Mouse (Mus musculus): ENCODE measurements around the gene Evi2. TPM values are rescaled to one million over a fixed set of nuclear protein-coding genes. Genes with fewer than 3 reads are reported as not detected.

Evi2 gene
- polyA plus RNA-seq, 1 experiment: 0.01 TPM

DNA sequence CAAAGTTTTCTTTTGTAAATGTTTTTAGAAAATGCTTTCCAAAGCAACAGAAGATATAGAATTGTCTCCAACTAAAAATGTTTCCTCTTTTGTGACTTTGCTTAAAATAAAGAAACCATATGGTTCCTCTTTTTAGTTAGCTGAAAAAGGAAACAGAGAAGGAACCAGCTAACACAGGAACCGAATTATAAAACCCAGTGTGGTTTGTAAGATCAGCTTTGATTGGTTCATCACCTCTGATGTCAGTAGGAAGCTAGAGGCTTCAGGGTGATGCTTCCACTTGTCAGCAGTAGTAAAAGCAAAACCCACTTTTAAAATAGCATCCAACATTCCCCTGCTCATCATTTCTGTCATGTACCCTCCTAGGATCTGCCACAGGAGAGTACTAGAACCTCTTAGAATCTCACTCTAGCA, 10.5 kb downstream of the Evi2 start:
- Histone ChIP-seq H3K27me3 (ENCODE audit: control insufficient read depth) (no peaks in the 10 kb centered on the region), H3K36me3 (ENCODE audit: control insufficient read depth) (no peaks in the 10 kb centered on the region), H3K4me3 (replicated peaks) (no peak overlapping the region), H3K4me1 (ENCODE audit: control insufficient read depth) (peaks cover 7% of the 10 kb centered on the region), H3K9me3 (ENCODE audit: control insufficient read depth, low read length) (no peaks in the 10 kb centered on the region)
- TF ChIP-seq GATA1 (IDR thresholded peaks at IDR 0.05; ENCODE audit: low read length) (no peak), TAL1 (IDR thresholded peaks at IDR 0.05; ENCODE audit: low read length) (no peak)

DNA sequence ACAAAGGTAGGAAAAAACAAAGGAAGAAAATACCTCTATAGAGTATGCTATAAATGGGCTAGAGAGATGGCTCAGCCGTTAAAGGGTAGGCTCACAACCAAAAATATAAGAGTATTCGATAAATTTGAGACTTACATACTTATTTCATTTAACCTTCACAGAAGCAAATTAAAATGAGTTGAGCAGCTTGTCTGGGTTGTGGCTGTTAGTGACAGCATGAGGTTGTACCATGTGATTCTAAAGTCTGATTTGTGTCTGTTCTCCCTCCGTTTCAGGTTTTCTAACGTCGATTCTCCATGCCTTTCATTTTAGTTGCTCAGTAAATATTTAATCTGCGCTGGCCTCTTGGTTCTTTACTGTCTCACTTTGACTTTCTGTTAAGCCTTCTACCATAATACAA, 11.1 kb downstream of the Evi2 start:
- no peaks in the 10 kb centered on the region for H3K9me3 ChIP-seq (ENCODE audit: control insufficient read depth, low read length)
- TF ChIP-seq TAL1 (IDR thresholded peaks at IDR 0.05; ENCODE audit: low read length) (no peak), GATA1 (IDR thresholded peaks at IDR 0.05; ENCODE audit: low read length) (no peak)
- H3K4me1 ChIP-seq (ENCODE audit: control insufficient read depth): peaks cover 7% of the 10 kb centered on the region
- no peak overlapping the region for H3K4me3 ChIP-seq (replicated peaks)
- no peaks in the 10 kb centered on the region for H3K27me3 ChIP-seq (ENCODE audit: control insufficient read depth)
- H3K36me3 ChIP-seq (ENCODE audit: control insufficient read depth): no peaks in the 10 kb centered on the region

DNA sequence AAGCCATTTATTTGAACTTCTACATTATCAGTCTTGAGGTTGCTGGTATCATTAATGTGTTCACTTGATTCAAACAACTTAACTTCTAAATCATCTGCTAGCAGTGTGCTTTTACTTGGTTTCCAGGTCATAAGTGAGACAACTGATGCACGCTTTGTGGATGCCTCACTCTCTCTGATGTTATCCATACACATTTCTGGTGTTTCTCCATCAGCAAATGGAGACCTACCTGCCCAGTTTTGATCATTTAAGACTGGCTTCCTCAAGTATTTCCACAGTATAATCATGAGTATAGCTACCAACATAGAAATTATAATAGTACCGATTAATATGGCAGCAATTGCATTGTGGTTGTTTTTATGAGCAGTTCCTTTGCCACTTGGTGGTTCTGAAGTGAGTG, 14.6 kb downstream of the Evi2 start:
- Histone ChIP-seq H3K4me1 (ENCODE audit: control insufficient read depth) (no peaks in the 10 kb centered on the region), H3K4me3 (replicated peaks) (no peak overlapping the region), H3K36me3 (ENCODE audit: control insufficient read depth) (no peaks in the 10 kb centered on the region), H3K27me3 (ENCODE audit: control insufficient read depth) (no peaks in the 10 kb centered on the region), H3K9me3 (ENCODE audit: control insufficient read depth, low read length) (no peaks in the 10 kb centered on the region)
- no peak for TF ChIP-seq TAL1 (IDR thresholded peaks at IDR 0.05; ENCODE audit: low read length)

DNA sequence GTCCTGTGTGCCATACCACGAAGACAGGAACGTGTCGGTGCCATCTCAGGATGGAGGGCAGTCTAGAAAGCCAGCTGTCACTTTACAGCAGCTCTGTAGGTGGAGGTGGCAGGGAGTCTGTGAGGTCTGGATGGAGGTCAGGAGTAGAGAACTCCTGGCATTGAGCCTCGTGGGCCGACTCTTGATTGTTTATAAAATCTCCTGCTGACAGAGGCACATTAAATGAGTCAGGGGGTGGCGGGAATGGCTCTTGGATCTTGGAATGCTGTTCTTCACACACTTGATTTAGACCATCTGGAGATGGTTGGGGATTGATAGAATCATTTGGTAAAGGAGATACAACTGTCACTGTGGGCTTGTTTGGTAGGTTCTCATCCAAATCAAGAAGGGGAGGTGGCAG, 15.1 kb downstream of the Evi2 start:
- H3K36me3 ChIP-seq (ENCODE audit: control insufficient read depth): no peaks in the 10 kb centered on the region
- H3K4me1 ChIP-seq (ENCODE audit: control insufficient read depth): no peaks in the 10 kb centered on the region
- no peak overlapping the region for H3K4me3 ChIP-seq (replicated peaks)

DNA sequence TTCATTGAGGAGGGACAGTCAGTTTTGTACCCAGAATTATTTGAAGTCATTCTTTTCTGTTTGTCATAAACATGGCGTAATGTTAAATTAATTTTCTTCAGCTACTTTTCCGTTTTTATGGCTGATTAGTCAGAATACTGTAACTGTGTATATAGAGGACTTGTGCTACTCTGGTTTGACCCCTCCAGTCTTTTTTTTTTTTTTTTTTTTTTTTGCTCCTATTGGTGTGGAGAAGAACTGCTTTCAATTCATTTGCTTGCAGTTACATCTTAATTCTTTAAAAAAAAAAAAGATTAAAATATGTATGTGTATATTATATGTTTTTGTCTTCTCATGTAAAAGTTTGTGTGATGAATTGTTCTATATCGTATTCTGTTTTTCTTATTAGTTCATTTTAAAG, 18.4 kb downstream of the Evi2 start:
- H3K36me3 ChIP-seq (ENCODE audit: control insufficient read depth): no peaks in the 10 kb centered on the region
- no peaks in the 10 kb centered on the region for H3K9me3 ChIP-seq (ENCODE audit: control insufficient read depth, low read length)
- H3K27me3 ChIP-seq (ENCODE audit: control insufficient read depth): no peaks in the 10 kb centered on the region
- no peak overlapping the region for H3K4me3 ChIP-seq (replicated peaks)
- TF ChIP-seq GATA1 (IDR thresholded peaks at IDR 0.05; ENCODE audit: low read length): no peak
- no peak for TF ChIP-seq TAL1 (IDR thresholded peaks at IDR 0.05; ENCODE audit: low read length)
- no peaks in the 10 kb centered on the region for H3K4me1 ChIP-seq (ENCODE audit: control insufficient read depth)

More for the DNA sequence above, 15.1 kb downstream of the Evi2 start:
- no peaks in the 10 kb centered on the region for H3K9me3 ChIP-seq (ENCODE audit: control insufficient read depth, low read length)
- H3K27me3 ChIP-seq (ENCODE audit: control insufficient read depth): no peaks in the 10 kb centered on the region
- TF ChIP-seq GATA1 (IDR thresholded peaks at IDR 0.05; ENCODE audit: low read length) (no peak), TAL1 (IDR thresholded peaks at IDR 0.05; ENCODE audit: low read length) (no peak)

DNA sequence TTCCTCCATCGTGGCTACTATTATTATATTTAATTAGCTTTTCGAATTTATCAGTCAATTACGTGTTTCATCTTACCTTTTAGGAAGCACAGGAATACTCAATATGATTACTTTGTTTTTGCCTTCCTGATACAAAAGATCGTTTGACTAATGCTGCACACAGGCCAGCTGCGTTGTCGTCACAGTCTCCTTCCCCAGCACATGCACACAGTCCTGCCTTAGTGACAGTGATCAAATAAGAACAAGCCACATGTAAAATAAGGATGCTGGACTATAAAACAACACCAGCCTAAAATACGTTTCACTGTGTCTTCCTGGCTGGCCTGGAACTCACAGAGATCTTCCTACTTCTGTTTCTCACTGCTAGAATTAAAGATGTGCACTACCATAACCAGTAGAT, 25.9 kb downstream of the Evi2 start:
- Histone ChIP-seq H3K4me1 (ENCODE audit: control insufficient read depth) (no peaks in the 10 kb centered on the region), H3K36me3 (ENCODE audit: control insufficient read depth) (no peaks in the 10 kb centered on the region), H3K4me3 (replicated peaks) (no peak overlapping the region), H3K9me3 (ENCODE audit: control insufficient read depth, low read length) (no peaks in the 10 kb centered on the region), H3K27me3 (ENCODE audit: control insufficient read depth) (no peaks in the 10 kb centered on the region)
- TF ChIP-seq GATA1 (IDR thresholded peaks at IDR 0.05; ENCODE audit: low read length) (no peak), TAL1 (IDR thresholded peaks at IDR 0.05; ENCODE audit: low read length) (no peak)

DNA sequence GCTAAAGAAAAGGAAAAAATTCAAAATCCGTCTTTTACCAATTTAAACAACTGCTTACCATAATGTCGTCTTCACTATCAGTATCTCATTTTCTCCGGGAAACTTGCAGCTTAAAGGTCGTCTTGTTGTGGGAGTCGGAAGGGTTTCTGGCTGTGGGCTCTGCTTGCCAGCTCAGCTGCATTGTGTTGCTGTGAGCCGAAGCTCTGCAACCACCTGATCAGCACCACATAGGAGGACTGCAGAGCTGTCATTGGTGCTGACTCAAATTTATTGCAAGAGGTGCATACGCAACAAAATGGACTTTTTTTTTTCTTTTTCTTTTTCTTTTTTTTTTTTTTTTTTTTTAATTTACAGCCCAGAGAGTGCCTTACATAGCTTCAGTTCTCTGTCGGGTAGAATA, 26.5 kb downstream of the Evi2 start, which contains the start of gene Omg:
Gene Omg, minus strand, starts transcription at position 240 of the 400 bp plus-strand sequence.
- Histone ChIP-seq H3K4me3 (replicated peaks) (no peak within 1 kb of the TSS), H3K36me3 (ENCODE audit: control insufficient read depth) (no peaks in the 10 kb centered on the region), H3K9me3 (ENCODE audit: control insufficient read depth, low read length) (no peaks in the 10 kb centered on the region), H3K27me3 (ENCODE audit: control insufficient read depth) (no peaks in the 10 kb centered on the region), H3K4me1 (ENCODE audit: control insufficient read depth) (no peaks in the 10 kb centered on the region)
- TF ChIP-seq GATA1 (IDR thresholded peaks at IDR 0.05; ENCODE audit: low read length) (no peak), TAL1 (IDR thresholded peaks at IDR 0.05; ENCODE audit: low read length) (no peak)

DNA sequence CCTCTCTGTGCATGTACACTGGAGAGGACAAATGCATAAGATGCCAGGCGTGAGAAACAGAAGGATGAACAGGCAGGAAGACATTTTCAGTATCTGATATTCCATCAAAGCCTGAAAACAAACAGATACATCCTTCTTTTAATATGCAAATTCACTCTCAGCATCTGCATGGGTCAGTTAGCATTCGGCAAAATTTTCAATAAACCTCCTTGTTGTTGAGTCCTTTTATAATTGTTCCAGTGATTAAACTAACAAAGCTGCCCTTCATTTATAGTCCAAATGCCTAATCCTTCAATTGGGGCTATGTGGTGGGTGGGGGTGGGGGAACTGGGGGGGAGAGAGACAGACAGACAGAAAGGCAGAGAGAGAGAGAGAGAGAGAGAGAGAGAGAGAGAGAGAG, 27.5 kb downstream of the Evi2 start:
- no peaks in the 10 kb centered on the region for H3K27me3 ChIP-seq (ENCODE audit: control insufficient read depth)
- H3K9me3 ChIP-seq (ENCODE audit: control insufficient read depth, low read length): no peaks in the 10 kb centered on the region
- H3K36me3 ChIP-seq (ENCODE audit: control insufficient read depth): no peaks in the 10 kb centered on the region
- no peak overlapping the region for H3K4me3 ChIP-seq (replicated peaks)
- no peak for TF ChIP-seq GATA1 (IDR thresholded peaks at IDR 0.05; ENCODE audit: low read length)
- TF ChIP-seq TAL1 (IDR thresholded peaks at IDR 0.05; ENCODE audit: low read length): no peak
- no peaks in the 10 kb centered on the region for H3K4me1 ChIP-seq (ENCODE audit: control insufficient read depth)

DNA sequence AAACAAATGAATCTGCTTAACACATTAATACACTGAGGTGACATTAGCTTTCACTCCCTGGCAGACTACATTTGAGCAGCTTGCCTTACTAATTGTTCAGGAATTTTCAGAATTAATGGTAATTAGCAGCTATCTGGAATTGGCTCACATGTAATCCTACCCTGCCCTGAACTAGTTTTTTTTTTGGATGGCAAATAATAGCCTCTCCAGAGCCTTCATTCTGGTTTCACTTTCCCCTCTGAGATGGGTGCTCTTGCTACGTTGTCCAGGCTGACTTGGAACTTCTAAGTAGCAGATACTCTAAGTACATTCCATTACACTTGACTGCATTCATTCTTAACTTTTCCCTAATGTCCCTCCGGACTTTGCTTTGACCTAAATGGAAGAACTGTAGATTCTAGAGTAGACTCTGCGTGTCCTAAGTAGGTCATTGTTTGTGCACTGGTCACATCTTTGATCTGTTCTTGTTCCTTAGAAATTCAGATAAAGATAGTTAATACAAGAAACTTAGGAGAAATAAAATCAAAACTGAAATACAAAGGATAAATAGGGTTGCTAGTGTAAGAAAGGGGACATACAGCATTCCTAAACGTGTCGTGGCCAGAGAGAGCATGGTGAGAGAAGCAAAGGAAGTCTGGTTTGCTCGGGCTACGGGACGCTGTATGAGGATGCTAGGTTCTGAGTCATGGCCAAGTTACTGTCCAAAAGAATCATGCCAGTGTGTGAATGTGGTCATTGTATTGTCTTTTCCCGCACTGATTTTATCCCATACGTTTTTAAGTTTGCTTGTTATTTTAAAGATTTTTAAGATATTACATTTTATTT, 35.2 kb downstream of the Evi2 start:
- H3K36me3 ChIP-seq (ENCODE audit: control insufficient read depth): no peaks in the 10 kb centered on the region
- TF ChIP-seq GATA1 (IDR thresholded peaks at IDR 0.05; ENCODE audit: low read length): no peak
- no peak for TF ChIP-seq TAL1 (IDR thresholded peaks at IDR 0.05; ENCODE audit: low read length)
- H3K27me3 ChIP-seq (ENCODE audit: control insufficient read depth): no peaks in the 10 kb centered on the region
- H3K4me1 ChIP-seq (ENCODE audit: control insufficient read depth): no peaks in the 10 kb centered on the region
- no peaks in the 10 kb centered on the region for H3K9me3 ChIP-seq (ENCODE audit: control insufficient read depth, low read length)
- H3K4me3 ChIP-seq (replicated peaks): no peak overlapping the region

All from erythroblast, embryonic 14.5 days (primary cell).